Mouse (Mus musculus) neural tube, embryonic 12.5 days (tissue): Measurements from ENCODE around the gene Pcsk5. TPM values are rescaled to one million over a fixed set of nuclear protein-coding genes. Genes with fewer than 3 reads are reported as not detected.

Source experiments
- ATAC-seq: fragments of 200-750 bp; cut with Nextera tagmentation; 2 replicates; pipeline ENCODE4 v1.8.0; 2017; ENCODE audit warnings: low read depth, mild to moderate bottlenecking, moderate TSS enrichment, moderate library complexity; ENCODE audit not compliant: low FRiP score
- H3K27ac ChIP-seq: fragments of 300-500 bp; sonication (generic); 2 replicates; pipeline ENCODE4 v1.5.1; 2016
- H3K27me3 ChIP-seq: fragments of 300-500 bp; sonication (generic); replicated peaks from 2 replicates; pipeline ENCODE4 v1.6.1; 2016; ENCODE audit warnings: mild to moderate bottlenecking
- H3K36me3 ChIP-seq: fragments of 300-500 bp; sonication (generic); 2 replicates; pipeline ENCODE4 v1.6.1; 2016; ENCODE audit warnings: mild to moderate bottlenecking
- H3K4me1 ChIP-seq: fragments of 300-500 bp; sonication (generic); 2 replicates; pipeline ENCODE4 v1.6.1; 2016
- H3K4me2 ChIP-seq: fragments of 300-500 bp; sonication (generic); replicated peaks from 2 replicates; pipeline ENCODE4 v1.6.1; 2016; ENCODE audit warnings: mild to moderate bottlenecking
- H3K4me3 ChIP-seq: fragments of 300-500 bp; sonication (generic); 2 replicates; pipeline ENCODE4 v1.5.1; 2016
- H3K9ac ChIP-seq: fragments of 300-500 bp; sonication (generic); 2 replicates; pipeline ENCODE4 v1.6.1; 2016; ENCODE audit warnings: mild to moderate bottlenecking
- H3K9me3 ChIP-seq: fragments of 300-500 bp; sonication (generic); 2 replicates; pipeline ENCODE4 v1.6.1; 2016; ENCODE audit warnings: mild to moderate bottlenecking
- WGBS: fragments of 180-500 bp; shearing (Covaris S2); methylation state at CpG from one replicate; pipeline ENCODE4 v1.1.7; 2016; 5-methylcytosine and 5-hydroxymethylcytosine counted together
- polyA plus RNA-seq: library from polyadenylated mRNA; unstranded; fragments of >200 nt; fragmentation: Nextera tagmentation; extraction: Ambion mirVana; gene quantifications from 2 replicates; pipeline ENCODE4 v1.2.1, GENCODE M21; 2016

Pcsk5 gene
- polyA plus RNA-seq, 1 experiment from 2014 or later: 10.4 TPM

GRCm38 (mm10) chr19:17799419-17800185 is 37.8 kb downstream of the Pcsk5 start:
- WGBS: 95% methylated on average over 4 of the region's 4 CpGs

GRCm38 (mm10) chr19:17793457-17793856 is 44.0 kb downstream of the Pcsk5 start:
- ATAC-seq: no peak
- Histone ChIP-seq H3K27me3 (no peaks in the 10 kb centered on the region), H3K9me3 (no peaks in the 10 kb centered on the region), H3K4me1 (no peaks in the 10 kb centered on the region), H3K27ac (no peak overlapping the region), H3K4me2 (no peak overlapping the region), H3K36me3 (no peaks in the 10 kb centered on the region), H3K4me3 (no peak overlapping the region), H3K9ac (no peak overlapping the region)
- WGBS: 86% methylated on average over 4 of the region's 4 CpGs

More at GRCm38 (mm10) chr19:17799419-17800185, 37.8 kb downstream of the Pcsk5 start:
- no peaks in the 10 kb centered on the region for H3K36me3 ChIP-seq
- no peaks in the 10 kb centered on the region for H3K27me3 ChIP-seq
- no peaks in the 10 kb centered on the region for H3K4me1 ChIP-seq
- ATAC-seq: no peak
- H3K4me3 ChIP-seq: no peak overlapping the region
- H3K27ac ChIP-seq: no peak overlapping the region
- no peak overlapping the region for H3K4me2 ChIP-seq
- no peak overlapping the region for H3K9ac ChIP-seq
- no peaks in the 10 kb centered on the region for H3K9me3 ChIP-seq

- H3K4me3 ChIP-seq: no peak overlapping the region
- no peaks in the 10 kb centered on the region for H3K36me3 ChIP-seq
- no peaks in the 10 kb centered on the region for H3K27me3 ChIP-seq
- no peak overlapping the region for H3K27ac ChIP-seq
- no peak overlapping the region for H3K9ac ChIP-seq
- H3K9me3 ChIP-seq: no peaks in the 10 kb centered on the region
- 92% methylated on average over 5 of the region's 5 CpGs for WGBS
- no peak for ATAC-seq
- no peak overlapping the region for H3K4me2 ChIP-seq
- no peaks in the 10 kb centered on the region for H3K4me1 ChIP-seq
Measured at GRCm38 (mm10) chr19:17791485-17792052, 45.9 kb downstream of the Pcsk5 start.

- ATAC-seq: no peak
- Histone ChIP-seq H3K36me3 (no peaks in the 10 kb centered on the region), H3K4me1 (no peaks in the 10 kb centered on the region), H3K27me3 (no peaks in the 10 kb centered on the region), H3K4me2 (no peak overlapping the region), H3K27ac (no peak overlapping the region), H3K9me3 (no peaks in the 10 kb centered on the region), H3K4me3 (no peak overlapping the region), H3K9ac (no peak overlapping the region)
- WGBS: 86% methylated on average over 10 of the region's 10 CpGs
Measured at GRCm38 (mm10) chr19:17788617-17789317, 48.7 kb downstream of the Pcsk5 start.

GRCm38 (mm10) chr19:17786744-17787143 is 50.7 kb downstream of the Pcsk5 start:
- Histone ChIP-seq H3K4me1 (no peaks in the 10 kb centered on the region), H3K27ac (no peak overlapping the region), H3K9me3 (no peaks in the 10 kb centered on the region), H3K27me3 (no peaks in the 10 kb centered on the region), H3K9ac (no peak overlapping the region), H3K4me3 (no peak overlapping the region), H3K36me3 (no peaks in the 10 kb centered on the region), H3K4me2 (no peak overlapping the region)
- 87% methylated on average over 3 of the region's 3 CpGs for WGBS
- ATAC-seq: no peak

- Histone ChIP-seq H3K4me1 (no peaks in the 10 kb centered on the region), H3K4me2 (no peak overlapping the region), H3K9ac (no peak overlapping the region), H3K4me3 (no peak overlapping the region), H3K9me3 (no peaks in the 10 kb centered on the region), H3K27ac (no peak overlapping the region), H3K27me3 (no peaks in the 10 kb centered on the region), H3K36me3 (no peaks in the 10 kb centered on the region)
- 93% methylated on average over 2 of the region's 2 CpGs for WGBS
- no peak for ATAC-seq
Measured at GRCm38 (mm10) chr19:17784401-17785192, 52.8 kb downstream of the Pcsk5 start.

GRCm38 (mm10) chr19:17783231-17783630 is 54.2 kb downstream of the Pcsk5 start:
- H3K4me2 ChIP-seq: no peak overlapping the region

GRCm38 (mm10) chr19:17781323-17781722 is 56.1 kb downstream of the Pcsk5 start:
- Histone ChIP-seq H3K4me3 (no peak overlapping the region), H3K9me3 (no peaks in the 10 kb centered on the region), H3K4me2 (no peak overlapping the region), H3K27me3 (no peaks in the 10 kb centered on the region), H3K9ac (no peak overlapping the region), H3K27ac (no peak overlapping the region), H3K36me3 (no peaks in the 10 kb centered on the region), H3K4me1 (no peaks in the 10 kb centered on the region)
- WGBS: 87% methylated on average over 4 of the region's 4 CpGs
- no peak for ATAC-seq

More at GRCm38 (mm10) chr19:17783231-17783630, 54.2 kb downstream of the Pcsk5 start:
- no peaks in the 10 kb centered on the region for H3K4me1 ChIP-seq
- H3K36me3 ChIP-seq: no peaks in the 10 kb centered on the region
- no peak for ATAC-seq
- H3K4me3 ChIP-seq: no peak overlapping the region
- no peaks in the 10 kb centered on the region for H3K27me3 ChIP-seq
- WGBS: 83% methylated on average over 2 of the region's 2 CpGs
- H3K9me3 ChIP-seq: no peaks in the 10 kb centered on the region
- H3K27ac ChIP-seq: no peak overlapping the region
- no peak overlapping the region for H3K9ac ChIP-seq

GRCm38 (mm10) chr19:17775943-17776342 is 61.5 kb downstream of the Pcsk5 start:
- no peak overlapping the region for H3K27ac ChIP-seq

GRCm38 (mm10) chr19:17775097-17775496 is 62.3 kb downstream of the Pcsk5 start:
- Histone ChIP-seq H3K4me1 (no peaks in the 10 kb centered on the region), H3K9ac (no peak overlapping the region), H3K27ac (no peak overlapping the region), H3K4me2 (no peak overlapping the region), H3K36me3 (no peaks in the 10 kb centered on the region), H3K27me3 (no peaks in the 10 kb centered on the region), H3K9me3 (no peaks in the 10 kb centered on the region), H3K4me3 (no peak overlapping the region)
- WGBS: 70% methylated on average over 2 of the region's 2 CpGs
- ATAC-seq: no peak

More at GRCm38 (mm10) chr19:17775943-17776342, 61.5 kb downstream of the Pcsk5 start:
- Histone ChIP-seq H3K36me3 (no peaks in the 10 kb centered on the region), H3K4me2 (no peak overlapping the region), H3K4me3 (no peak overlapping the region), H3K9ac (no peak overlapping the region), H3K4me1 (no peaks in the 10 kb centered on the region), H3K27me3 (no peaks in the 10 kb centered on the region), H3K9me3 (no peaks in the 10 kb centered on the region)
- WGBS: 83% methylated on average over 2 of the region's 2 CpGs
- ATAC-seq: no peak

- Histone ChIP-seq H3K4me3 (no peak overlapping the region), H3K36me3 (no peaks in the 10 kb centered on the region), H3K27me3 (no peaks in the 10 kb centered on the region), H3K9ac (no peak overlapping the region), H3K27ac (no peak overlapping the region), H3K4me1 (no peaks in the 10 kb centered on the region), H3K9me3 (no peaks in the 10 kb centered on the region), H3K4me2 (no peak overlapping the region)
- WGBS: 58% methylated on average over 1 of the region's 1 CpGs
- ATAC-seq: no peak
Measured at GRCm38 (mm10) chr19:17774061-17774460, 63.4 kb downstream of the Pcsk5 start.
